Mouse (Mus musculus) 416B (cell line): Measurements from ENCODE around the gene Cd80.
A peak's percentile ranks its signal among the peaks of the same experiment; 100 is the strongest.

Experiments used
- DNase-seq: peaks from one replicate; pipeline ENCODE4 v3.0.0; 2011; ENCODE audit warnings: low read depth

The Cd80 gene

DNA sequence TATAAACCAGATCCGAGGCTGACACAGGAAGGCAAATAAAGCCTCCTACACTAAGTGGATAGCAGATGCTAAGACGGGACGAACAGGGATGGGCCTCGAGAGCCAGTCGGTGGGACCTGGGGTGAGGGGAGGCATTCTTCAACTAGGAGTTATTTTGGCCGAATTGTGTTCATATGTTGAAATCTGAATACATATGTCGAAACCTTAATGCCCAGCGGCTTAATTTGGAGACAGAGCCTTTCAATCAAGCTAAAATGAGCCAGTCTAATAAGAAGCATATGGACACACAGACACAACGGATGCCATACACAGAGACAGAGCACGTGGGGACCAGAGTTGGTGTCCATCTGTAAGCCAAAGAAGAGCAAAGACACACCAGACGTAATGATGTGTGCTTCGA is 6.9 kb upstream of the Cd80 start:
- no peak for DNase-seq

DNA sequence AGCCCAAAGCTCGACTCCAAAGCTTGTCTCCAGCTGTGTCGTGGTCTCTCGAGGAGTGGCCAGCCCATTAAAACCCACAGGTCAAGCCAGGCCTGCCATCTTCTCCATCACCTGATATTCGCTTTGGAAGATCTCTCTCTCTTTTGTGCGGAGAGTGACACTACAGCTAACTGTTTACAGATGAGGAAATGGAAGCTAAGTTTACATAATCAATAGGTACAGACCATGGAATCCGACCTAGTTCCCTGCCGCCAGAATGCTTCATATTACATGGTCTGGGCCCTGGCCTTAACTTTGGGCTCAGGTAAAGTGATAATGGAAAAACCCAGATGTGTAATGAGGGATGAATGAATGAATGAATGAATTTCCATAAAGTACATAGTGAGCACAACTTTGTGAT is 4.7 kb upstream of the Cd80 start:
- DNase-seq, result no peak

DNA sequence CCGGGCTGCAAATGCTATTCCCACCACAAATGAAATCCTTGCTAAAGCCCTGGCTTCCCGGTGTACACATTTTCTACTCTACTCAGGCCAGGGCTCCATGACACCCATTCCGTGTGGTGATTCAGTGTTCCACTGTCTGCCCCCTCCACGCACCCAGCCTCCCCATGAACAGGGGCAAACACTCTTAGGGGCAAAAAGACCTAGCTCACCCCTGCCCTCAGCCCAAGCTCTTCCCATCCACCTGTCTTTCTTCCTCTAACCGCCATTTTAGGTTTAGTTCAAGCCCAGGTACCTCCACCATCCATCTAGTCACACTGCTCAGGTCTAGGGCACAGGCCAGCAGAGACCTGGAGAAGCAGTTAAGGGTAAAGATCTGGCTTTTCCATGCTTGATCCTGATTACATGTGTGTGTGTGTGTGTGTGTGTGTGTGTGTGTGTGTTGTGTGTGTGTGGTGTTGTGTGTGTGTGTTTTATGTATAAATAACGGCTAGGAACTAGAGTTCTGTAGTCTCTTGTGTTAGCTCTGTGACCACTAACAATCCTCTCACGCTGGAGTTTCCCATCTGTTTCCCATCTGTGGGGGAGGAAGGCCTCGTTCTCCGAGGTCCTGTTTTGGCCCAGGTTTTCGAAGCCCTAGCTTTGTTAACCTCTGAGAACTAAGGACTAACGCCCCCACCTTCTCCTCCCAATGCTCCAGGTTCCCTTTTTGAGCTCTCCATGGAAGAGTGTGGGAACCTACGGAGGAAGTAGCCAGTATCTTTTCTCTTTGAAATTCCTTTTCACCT is 3.7 kb upstream of the Cd80 start:
- DNase-seq, result peak; percentile 17

DNA sequence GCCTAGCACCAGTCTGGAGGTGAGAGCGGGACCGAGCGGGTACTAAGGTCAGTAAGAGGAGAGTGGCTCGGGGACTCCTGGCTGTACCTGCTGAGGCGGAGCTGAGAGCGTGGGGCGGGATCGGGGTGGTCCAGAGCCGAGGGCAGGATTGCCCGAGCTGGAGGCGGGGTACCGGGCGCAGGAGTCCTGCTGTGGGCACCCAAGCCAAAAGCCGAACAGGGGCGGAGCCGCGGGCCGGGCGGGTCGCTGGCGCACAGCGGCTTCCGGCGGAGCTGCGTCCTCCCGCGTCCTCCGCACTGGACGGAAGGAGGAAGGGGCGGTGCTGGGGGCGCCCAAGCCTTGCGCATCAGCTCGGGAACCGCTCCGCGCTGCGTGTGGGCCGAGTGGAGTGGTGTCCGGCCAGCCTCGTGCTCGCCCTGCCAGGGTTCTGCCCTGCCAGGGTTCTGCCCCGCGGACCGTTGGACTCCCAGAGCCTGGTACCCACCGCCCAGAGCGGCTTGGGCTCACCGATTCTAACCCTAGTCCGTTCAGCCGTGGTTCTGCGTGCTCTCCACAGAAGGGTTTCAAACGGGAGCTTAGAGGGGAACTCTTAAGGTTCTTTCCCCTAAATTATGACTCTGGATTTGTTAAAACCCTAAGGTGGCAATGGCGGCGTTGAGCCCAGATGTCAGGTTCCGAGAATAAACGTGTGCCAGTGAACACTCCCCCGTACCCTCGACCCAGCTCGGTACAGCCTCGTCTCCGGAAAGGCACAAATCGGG is 2.7 kb upstream of the Cd80 start, which contains the start of gene Adprh:
Gene Adprh (minus strand): TSS at position 262 of the 761 bp plus-strand sequence.
- DNase-seq, result peak; percentile 88

DNA sequence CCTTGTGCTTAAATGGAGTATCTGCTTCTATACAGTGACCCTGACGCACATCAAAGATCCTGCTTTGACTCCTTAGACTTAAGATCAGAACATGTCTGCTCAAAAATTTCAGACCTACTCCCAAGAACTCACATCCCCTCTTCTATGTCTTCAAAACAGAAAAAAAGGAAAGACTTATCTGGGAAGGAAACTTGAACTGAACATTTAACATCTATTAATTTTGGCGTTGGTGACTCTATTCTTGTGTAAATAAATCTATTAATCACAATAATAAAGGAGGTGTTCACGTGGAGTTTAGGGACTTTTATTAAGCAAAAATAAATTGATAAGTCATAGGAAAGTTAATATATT is 2.2 kb upstream of the Cd80 start:
- DNase-seq, result no peak

DNA sequence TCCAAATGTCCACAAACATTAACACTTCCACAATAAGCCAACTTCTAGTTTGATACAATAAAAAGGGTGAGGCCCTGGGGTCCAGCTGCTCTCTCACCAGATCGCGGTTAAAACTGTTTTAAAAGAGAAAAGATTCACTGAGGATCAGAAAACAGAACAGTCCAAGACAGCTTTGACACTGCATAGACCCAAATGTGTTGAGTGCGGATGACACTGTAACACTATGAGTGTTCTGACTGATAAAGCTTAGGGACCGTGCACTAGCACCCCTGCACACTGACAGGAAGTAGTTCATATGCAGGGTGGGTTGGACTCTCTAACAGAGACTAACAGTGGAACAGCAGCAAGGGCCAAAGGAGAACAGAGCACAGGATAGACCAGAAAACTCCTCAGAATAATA is 1.4 kb upstream of the Cd80 start:
- no peak for DNase-seq

DNA sequence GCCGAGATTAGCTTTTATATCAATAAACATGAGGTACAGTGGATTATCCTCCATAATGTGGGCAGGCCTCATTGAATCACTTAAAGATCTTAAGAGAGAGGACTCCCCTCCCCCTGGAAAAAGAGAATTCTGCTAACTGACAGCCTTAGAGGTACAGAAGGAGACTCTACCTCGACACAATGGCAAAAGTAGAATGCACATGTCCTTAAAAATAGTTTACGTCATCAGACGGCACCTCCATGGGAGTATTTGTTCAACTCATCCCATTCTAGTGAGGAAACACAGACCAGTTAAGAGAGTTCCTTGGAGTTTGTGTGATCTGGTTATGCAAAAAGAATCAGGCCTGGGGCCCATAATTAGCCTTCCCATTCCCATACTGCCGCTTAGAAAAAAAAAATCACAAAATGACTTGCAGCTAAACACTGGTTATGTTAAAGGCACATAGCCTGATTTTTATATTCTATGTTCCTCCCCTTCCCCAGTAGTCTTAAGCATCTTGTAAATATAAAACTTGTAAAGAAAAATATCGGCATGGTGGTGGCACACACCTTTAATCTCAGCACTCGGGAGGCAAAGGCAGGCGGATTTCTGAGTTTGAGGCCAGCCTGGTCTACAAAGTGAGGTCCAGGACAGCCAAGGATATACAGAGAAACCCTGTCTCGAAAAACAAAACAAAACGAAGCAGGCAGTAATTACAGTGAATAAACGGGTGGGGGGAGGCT is 667 bp upstream of the Cd80 start:
- no peak for DNase-seq

DNA sequence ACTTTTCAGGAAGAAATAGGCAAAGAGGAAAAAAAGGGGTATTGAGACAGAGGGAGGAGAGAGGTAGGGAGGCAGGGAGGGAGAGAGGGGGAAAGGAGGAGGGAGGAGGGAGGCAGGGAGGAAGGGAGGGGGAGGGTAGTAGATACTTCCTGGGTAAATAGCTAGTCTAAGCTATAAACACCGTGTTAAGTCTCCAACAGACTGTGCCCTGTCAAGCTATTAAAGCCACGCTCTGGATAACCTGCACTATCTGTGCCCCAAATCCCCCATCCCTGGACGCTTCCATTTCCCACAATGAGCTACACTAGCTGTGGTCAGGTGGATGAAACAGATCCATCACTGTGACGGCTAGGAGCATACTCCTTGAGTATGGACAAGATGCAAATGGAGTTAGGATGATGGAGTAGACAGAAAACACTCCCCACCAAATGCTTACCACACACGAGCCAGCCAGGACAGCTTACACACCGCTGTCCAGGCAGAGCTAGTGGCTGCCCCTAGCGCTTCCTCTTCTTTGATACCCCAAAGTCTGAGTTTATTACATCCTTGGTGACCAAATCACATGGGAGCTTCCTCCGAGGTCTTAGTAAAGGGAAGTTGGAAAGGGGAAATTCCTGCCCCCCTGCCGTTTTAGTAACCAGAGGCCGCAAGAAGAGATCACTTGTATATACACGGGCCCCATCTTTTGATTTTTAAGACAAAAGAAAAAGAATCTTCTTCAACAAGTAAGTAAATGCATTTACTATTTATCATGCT is 1.6 kb downstream of the Cd80 start:
- peak; percentile 72 for DNase-seq

DNA sequence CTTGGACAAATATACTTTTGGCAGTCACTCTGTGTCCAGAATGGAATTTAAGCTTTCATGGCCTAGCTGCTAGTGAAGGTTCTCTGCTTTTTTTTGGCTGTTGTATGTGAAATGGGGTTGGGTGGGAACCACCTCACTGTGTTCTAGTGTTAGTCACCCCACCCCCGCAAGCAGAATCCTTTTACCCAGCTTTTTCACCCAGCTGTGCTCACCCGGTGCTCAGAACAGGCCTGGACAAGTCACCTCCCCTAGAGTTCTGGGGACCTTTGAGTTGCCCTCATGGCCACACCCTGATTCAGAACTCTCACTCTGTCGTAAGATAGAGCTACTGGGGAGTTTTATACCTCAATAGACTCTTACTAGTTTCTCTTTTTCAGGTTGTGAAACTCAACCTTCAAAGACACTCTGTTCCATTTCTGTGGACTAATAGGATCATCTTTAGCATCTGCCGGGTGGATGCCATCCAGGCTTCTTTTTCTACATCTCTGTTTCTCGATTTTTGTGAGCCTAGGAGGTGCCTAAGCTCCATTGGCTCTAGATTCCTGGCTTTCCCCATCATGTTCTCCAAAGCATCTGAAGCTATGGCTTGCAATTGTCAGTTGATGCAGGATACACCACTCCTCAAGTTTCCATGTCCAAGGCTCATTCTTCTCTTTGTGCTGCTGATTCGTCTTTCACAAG is 3.4 kb downstream of the Cd80 start:
- peak; percentile 34 for DNase-seq

DNA sequence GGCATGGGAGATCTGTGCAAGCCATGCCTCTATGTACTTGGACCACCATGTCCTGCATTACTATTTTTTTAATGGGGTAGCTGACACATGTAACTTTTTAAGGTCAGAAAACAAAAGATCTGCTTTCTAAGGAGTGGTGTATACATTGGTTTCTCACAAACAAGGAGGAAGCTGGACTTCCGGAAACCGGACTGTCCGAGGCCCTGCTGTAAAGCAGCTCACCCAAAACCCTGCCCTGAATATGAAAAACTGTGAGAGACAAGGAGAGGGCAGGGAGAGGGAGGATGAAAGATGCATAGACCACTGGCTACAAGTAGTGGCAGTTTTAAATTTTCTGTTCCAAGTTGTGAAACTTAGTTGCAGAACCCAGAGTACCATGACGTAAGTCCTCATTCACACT is 4.6 kb downstream of the Cd80 start:
- DNase-seq, result no peak

DNA sequence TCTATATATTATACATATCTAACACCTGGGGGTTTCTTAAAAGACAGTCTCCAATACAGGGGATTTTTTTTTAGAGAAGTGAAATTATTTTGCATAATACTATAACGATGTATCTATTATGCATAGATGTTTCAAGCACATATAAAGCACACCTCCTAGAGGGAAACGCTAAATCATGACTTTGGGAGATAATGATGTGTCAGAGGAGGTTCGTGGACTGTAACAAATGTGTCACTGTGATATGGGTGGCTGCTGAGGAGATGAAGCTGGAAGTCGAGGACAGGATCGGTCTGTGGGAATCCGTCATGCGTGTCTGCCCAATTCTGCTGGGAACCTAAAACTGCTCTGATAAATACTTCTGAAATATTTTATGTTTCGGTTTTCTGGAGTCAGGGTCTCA is 6.4 kb downstream of the Cd80 start:
- DNase-seq, result no peak

DNA sequence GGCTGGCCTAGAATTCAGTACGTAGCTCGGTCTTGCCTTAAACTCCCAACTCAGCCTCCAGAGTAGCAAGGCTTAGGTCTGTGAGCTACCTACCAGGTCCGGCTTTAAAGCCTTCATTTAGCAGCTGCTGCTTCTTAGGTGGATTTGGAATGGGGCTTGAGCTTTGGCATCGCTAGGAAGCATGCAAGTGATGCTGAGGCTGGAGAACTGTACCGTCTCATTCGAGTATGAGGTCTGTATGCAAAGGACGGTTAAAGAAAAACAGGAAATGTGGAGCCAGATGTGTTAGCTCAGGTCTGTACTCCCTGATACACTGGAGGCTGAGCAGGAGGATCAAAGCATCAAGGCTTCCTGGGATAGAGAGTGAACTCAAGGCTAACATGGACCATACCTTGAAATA is 6.8 kb downstream of the Cd80 start:
- no peak for DNase-seq

DNA sequence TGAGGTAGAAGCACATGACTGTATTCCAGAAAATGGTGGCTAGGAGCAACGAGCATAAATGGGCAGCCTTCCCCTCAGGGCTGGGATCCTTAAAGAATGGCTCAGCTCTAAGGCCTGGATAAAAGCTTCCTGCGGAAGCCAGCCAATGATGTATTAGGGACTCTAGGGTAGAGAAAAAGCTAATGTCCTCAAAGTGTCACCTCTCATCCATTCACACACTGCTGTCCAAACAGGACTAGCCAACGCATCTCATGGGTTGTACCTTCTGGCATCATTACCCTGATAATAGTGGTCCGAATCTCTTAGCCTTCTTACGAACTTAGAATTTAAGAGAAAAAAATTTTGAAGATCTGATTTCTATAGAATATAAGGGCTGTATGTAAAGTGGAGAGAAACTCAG is 7.9 kb downstream of the Cd80 start:
- DNase-seq, result no peak

DNA sequence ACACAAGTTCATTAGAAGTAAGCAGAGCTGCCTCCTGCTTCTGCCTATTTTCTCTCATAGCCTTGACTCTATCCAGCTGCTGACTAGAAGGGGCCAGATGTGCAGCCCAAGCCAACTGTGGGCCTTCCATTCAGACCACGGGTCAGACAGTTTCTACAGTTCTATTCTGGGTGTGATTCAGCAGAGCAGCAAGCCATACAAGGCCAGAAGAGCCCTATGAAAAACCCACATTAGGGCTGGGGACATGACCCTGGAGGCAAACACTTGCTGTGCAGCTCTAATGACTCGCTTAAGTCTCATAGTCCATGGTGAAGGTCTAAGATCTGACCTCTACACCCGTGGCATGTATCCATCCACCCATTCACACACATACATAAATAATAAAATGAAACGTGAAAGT is 10.7 kb downstream of the Cd80 start:
- peak; percentile 20 for DNase-seq

DNA sequence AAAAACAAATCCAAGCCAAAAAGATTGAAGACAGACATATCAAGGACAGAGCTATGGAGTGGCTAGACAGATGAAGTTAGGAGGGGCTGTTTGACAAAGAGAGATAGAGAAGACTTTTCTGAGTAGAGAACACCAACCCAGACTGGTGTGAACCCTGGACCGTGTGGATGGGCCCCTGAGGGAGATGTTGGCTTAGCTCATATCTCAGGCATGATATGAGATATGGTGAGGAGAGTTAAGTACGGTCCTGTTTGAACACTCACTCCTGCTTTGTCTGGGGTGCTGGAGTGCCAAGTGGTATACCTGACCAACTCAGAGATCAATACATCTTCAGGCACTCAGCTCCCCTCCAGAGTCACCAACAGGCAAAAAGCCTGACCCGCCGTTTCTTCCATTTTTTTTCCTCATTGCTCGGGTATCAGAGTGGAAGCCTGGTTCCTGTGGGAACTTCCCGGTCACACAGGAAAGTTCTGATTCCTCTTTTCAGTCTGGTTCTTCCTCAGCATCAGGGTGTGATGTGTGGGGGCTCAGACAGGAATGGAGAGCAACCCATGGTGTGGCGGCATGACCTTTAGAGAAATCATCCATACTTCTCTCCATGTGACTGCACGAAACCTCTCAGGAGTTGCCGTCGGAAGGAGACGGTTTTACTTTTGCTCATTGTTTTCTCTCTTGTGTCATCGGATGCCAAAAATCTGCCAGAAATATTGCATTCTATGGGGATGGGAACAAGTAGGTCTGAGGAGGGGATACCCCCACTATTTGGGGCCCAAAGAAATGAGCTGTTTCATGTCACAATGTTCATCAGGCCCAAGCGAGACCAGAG is 11.9 kb downstream of the Cd80 start:
- DNase-seq, result no peak

DNA sequence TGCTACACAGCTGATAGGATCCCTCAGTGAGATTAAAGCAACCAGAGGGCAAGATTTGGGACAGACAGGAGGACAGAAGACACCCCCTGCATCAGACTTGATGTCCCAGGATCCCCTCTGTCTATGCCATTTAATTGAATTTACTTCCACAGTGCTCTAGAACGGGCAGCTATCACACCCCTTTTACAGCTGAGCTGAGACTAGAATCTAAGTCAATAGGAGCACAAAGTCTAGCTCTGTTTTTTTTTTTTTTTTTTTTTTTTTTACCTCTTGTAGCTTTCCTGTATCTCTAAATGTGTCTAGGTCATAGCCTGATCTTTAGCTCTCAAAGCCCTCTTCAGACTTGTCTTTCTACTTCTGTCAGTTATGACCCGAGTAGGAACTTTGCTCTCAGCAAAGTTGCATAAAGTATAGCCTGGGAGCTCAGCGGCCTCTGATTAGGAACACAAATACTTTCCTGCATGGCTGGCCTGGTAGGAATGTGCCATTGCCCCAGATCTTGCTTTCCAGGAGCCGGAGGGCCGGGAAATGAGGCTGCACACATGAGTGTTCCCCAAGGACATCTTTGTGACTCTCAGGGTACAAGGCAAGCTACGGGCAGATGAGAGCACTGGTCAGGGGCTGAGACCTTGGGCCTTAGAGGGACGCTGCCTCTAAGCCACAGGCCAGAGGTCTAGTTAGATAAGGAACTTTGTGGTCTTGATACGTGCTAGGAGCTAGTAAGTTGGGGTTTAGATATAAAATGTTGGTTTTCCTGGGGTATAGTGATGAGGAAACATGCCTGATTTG is 12.8 kb downstream of the Cd80 start:
- peak; percentile 92 for DNase-seq

DNA sequence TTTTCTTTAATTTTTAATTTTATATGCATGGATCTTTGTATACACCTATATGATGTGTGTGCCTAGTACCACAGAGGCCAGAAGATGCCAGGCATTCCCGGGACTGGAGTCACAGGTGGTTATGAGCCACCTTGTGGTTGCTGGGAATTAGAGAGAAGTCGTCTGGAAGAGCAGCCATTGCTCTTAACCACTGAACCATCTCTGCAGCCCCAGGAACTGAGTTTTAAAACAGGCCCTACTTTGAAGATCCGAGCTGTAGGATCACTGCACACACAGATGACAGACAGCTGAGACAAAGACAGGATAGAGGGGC is 13.3 kb downstream of the Cd80 start:
- DNase-seq, result no peak

DNA sequence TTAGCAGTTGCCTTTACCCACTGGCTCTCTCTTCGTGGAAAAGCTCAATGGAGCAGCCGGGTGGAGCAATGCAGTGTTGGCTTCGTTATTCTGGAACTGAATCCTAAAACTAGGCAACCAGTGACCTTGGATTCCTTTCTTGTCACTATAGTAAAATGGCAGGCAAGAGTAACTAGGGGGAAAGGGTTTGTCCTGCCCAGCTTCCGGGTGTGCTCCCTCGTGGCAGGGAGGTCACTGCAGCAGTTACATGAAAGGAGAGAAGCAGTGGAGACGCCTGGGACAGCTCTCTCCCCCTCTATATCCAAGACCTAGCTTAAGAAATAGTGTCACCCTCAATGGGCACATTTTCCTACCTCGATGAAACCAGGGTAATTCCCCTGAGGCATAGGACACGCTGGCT is 14.1 kb downstream of the Cd80 start:
- no peak for DNase-seq

DNA sequence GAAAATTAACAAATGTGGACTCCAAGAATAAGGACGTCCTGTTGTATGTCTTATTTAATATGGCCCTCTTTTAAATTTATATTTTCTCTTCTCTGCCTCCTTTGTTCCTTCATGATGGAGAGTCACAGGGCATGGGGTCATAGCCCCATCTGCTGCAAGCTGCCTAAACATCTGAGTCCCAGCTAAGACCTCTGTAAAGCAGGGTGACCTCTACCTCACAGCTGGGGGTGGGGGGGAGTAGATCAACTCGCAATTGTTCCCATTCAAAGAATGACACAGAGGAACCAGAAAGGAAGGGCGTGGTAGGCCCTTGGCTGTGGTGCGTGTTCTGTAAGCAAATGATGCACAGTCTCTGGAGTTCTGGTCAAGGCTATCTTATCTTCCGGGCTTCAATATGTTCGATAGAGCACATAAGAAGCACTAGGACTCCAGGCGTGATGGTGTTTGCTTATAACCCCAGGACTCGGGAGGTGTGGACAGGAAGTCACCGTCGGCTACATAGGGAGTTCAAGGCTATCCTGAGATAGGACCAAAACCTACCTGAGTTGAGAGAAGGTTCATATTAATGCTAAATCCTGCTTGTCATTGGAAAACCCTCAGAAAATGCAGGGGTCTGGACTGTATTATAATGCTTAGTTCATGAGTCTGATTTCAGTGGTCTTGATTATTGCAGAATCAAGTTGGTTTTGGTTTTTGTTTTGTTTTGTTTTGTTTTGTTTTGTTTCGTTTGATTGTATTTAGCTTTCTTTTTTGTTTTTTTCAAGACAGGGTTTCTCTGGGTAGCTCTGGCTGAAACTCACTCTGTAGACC is 16.5 kb downstream of the Cd80 start:
- DNase-seq, result peak; percentile 24
